Mouse (Mus musculus) frontal cortex, postnatal 36 days (tissue): ENCODE measurements around the gene Usp30.
A peak's percentile ranks its signal among the peaks of the same experiment; 100 is the strongest.

Experiments
- DNase-seq, 2 experiments: peaks; one replicate each; pipeline ENCODE4 v3.0.0; 2022; ENCODE audit warnings: low spot score in 2 of 2

The Usp30 gene

GRCm38 (mm10) chr5:114155168-114155933 lies 90.1 kb downstream of the Usp30 start:
- DNase-seq = no peak

DNA sequence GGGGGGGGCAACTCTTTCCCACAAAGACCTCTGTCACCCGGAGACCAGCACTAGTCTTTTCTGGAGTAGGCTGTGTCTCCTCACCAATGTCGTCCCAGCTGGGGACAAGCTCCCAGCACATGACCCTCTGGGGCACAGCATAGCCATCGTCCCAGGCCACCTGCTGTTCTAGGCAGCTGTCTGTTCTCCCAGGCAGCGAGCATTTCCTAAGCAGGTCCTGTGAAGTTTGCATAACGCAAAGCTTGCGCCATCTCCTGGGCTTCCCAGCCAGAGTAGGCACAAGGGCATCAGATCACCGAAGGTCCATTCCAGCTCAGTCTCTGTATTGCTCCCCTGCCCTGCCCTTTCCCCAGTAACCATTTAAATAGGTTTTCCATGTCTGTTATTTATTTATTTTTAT lies 92.0 kb downstream of the Usp30 start:
- no peak for DNase-seq

- DNase-seq = no peak
Observed at GRCm38 (mm10) chr5:114161424-114161823, 96.2 kb downstream of the Usp30 start.

GRCm38 (mm10) chr5:114162106-114162815 lies 97.0 kb downstream of the Usp30 start:
- no peak for DNase-seq

DNA sequence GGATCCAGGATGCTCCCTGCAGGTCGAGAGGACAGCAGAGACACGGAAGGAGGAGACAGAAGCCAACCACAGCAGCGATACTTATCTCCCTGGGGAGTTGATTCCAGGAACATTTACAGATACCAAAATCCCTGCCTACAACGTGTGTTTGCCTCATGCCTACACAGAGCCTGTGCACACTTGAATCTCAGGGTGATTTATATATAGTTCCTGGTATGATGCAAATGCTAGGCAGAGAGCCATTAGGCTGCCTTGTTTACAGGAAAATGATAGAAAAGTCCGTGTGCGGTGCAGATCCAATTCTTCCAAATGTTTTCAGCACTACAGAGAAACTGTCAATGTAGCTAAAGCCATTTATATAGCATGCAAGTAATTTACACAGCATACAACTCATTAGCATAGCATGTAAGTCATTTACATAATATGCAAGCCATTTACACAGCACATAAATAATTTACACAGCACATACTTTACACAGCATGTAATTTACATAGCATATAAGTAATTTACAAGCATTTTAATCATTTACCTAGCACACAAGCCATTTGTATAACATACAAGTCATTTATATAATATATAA lies 97.9 kb downstream of the Usp30 start:
- peak in 1 of 2 experiments; percentile 63 for DNase-seq

DNA sequence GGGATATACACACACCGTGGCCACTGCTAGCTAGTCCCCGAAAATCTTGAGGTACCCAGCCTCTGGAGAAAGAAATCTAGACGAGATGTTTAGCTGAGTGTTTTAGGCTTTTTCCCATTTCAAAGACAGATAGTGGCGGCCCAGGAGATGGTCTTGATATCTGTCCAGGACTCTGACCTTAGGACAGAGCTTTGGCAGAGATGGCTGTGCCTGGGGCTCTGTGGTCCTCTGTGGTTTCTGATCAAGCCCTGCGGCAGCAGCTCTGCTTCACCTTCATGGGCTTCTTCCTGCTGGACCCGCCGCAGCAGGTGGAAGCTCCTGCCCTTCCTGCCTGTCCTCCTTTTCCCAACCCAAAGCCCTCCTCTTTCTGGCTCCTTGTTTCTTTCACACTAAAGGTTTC lies 105.1 kb downstream of the Usp30 start:
- no peak for DNase-seq

- no peak for DNase-seq
Observed at GRCm38 (mm10) chr5:114172936-114173335, 107.7 kb downstream of the Usp30 start.

DNA sequence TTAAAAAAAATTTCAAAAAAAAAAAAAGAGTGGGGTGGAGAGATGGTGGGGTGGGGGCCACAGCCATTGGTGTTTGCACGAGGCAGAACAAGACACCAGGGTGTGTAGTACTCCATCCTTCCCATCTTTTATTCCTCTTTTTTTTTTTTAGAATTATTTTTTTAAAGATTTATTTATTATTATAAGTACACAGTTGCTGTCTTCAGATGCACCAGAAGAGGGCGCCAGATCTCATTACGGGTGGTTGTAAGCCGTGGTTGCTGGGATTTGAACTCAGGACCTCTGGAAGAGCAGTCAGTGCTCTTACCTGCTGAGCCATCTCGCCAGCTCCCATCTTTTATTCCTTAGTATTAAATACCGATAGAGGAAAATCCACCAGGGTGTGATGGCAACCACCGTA lies 108.2 kb downstream of the Usp30 start:
- DNase-seq = no peak

- DNase-seq = no peak
Observed at GRCm38 (mm10) chr5:114173877-114174581, 108.8 kb downstream of the Usp30 start.
